Mouse (Mus musculus) spleen, adult 12 weeks (tissue): ENCODE measurements around the gene Nop9.

ENCODE experiments used
- DNase-seq: peaks from one replicate; pipeline ENCODE4 v3.0.0; 2022; ENCODE audit warnings: low spot score

The Nop9 gene

DNA sequence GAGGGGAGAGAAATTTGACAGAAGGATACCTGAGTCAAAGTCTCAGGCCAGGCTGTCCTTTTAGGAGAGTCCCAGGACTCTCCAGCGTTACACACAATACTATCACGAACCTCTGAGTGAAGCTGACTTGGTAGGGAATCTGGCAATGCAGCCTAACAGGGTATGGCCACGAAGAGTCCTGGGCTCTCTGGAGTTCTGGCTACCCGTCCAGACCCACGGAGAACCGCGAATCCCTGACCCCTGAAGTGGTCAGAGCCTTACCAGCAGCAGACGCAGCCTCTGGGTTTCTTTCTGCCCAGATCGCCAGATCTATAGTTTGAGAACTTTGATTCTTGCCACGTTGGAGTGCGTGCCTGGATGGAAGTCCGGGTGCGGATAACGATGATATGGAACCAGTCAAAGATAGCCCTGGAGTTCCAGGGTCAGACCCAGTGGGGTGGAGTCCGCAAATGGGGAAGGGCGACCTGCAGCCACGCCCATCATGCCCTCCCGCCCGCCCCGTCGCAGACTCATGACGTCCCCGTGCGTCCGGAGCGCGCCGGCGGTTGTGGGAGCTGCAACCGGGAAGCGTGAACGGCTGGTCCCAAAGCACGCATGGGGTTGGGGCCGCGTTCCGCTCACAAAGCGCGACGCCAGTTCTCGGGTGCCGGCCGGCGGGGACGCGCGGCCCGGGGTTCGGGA, at the start of gene Nop9, which contains the start of gene Dhrs1:
Gene Nop9 (plus strand): TSS at position 514 of the 681 bp plus-strand sequence.
Gene Dhrs1 (minus strand): TSS at position 511 of the 681 bp plus-strand sequence.
- DNase-seq: peak; percentile 75

DNA sequence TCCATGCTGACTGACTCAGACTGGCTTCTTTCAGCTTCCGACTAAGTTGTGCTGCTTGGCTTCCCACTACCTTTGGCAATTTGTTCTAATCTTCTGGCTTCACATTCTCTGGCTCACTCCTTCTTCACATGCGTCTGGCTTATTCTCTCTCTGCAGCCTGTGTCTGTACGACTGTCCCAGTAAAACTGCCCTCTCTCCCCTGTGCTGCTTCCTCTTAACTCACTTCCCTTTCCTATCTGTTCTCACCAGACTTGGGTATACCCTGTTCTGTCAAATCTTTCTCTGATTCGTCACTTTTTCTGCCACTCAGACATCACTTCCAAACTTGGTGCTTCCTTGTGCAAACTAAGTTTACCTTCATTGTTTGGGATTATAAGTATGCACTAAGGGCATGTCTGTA, 48.3 kb upstream of the Nop9 start:
- no peak for DNase-seq

DNA sequence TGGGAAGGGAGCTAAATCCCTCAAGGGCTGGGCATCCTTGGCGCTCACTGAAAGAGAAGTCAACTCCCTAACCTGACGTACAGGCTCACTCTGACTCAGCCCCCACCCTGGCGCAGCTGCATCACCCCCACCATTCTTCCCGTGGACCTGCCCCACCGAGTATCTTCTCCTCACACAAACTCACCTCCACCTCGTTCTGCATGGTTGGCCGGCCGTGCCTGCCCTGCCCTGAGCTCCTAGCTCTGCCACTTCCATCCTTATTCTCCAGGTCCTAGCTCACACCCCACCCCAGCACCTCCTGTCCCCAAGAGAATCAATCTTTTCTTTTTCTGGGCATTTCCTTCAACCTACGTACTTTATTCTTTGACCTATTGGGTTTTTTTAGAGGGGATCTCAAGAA, 44.4 kb upstream of the Nop9 start:
- no peak for DNase-seq

DNA sequence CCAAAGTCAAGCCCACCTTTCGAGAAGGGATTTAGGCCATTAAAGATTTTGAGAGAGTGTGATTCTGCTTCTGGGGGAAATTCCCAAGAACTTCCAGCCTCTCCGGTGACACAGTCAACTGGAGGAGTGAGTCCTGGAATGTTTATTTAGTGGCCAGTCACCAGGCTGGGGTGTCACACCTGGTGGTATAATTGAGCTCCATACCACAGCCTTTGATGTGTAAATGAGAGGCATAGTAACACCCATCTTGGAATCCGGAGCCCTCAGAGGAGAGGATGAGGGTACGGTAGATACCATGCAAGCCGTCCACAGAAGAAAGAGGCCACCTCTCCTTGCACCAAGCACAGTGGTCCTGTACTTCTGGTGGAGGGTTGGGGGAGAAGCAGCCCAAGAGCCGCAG, 42.7 kb upstream of the Nop9 start:
- DNase-seq: no peak

DNA sequence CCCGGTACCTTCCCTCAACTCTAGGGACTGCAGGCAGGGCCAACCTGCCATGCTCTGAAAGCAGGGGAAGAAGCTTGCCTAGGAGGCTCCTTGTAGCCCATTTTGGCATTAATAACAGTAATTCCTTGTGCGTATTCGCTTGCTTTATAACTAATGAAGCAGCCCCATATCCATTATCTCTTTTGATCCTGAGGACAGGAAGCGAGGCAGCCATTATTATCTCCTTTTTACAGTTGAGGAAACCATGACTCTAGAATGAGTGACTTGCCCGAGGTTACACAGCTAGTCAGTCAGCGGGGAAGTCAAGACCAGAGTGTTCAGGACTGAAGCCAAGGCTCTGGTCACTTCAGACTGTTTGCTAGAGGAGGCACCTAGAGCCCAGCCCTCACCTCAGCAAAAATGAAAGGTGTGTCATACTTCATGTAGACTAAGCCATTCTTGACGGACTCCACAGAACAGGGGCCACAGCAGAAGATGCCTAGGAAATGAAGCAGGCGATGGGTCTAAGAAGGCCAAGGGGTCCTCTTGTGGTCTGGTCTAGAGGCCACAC, 39.4 kb upstream of the Nop9 start:
- DNase-seq: no peak

DNA sequence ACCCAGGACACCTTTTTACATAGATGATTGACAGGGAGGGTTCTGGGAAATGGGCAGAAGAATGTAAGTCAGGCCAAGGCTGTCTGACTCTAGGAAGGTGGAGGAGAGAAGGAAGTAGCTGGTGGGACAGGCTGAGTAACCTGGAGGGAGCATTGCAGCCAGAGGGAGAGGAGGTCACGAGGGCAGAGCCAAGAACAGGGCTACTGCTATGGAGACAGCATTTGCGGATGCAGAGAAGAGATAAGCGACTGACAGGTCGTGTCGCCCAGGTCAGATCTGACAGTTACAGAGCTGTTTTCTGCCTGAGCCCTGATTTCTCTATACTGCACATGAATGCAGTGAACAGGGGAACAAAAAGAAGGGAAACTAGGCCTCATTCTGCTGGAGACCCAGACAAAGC, 38.1 kb upstream of the Nop9 start:
- DNase-seq: no peak

DNA sequence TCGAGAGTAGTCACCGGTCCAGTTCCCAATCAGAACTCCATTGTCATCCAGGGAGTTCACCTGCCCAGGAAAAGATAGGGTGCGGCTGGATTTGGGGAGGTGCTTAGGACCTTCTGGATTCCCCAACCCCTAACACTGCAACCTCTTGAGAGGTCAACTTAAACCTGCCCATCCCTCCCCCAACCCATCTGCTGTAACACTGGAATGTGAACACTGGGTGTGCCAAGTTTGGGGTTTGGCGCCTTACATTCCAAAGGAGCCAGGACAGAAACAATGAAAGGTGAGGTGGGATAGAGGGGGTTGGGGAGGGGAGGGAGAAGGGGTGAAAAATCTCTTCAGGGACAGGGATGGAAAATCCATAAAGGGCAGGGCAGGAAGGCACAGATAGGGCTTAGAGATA, 36.0 kb upstream of the Nop9 start:
- no peak for DNase-seq

DNA sequence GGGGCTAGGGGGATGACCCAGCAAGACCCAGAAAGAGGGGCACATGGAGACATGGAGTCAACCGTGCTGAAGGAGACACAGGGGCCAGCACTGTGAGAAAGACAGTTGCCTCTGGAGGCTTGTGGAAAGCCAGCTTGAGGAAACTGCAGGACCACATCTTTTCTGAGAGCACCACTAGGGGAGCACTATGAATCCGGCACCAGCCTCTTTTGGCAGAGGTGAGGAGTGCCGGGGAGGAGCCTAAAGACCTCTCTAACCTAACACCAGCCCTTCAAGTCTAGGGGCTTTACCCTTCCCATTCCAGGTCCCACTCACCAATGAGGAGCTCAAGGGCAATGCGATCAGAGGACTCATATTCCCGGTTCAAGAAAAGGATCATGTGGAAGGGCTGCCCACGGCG, 33.7 kb upstream of the Nop9 start:
- no peak for DNase-seq

DNA sequence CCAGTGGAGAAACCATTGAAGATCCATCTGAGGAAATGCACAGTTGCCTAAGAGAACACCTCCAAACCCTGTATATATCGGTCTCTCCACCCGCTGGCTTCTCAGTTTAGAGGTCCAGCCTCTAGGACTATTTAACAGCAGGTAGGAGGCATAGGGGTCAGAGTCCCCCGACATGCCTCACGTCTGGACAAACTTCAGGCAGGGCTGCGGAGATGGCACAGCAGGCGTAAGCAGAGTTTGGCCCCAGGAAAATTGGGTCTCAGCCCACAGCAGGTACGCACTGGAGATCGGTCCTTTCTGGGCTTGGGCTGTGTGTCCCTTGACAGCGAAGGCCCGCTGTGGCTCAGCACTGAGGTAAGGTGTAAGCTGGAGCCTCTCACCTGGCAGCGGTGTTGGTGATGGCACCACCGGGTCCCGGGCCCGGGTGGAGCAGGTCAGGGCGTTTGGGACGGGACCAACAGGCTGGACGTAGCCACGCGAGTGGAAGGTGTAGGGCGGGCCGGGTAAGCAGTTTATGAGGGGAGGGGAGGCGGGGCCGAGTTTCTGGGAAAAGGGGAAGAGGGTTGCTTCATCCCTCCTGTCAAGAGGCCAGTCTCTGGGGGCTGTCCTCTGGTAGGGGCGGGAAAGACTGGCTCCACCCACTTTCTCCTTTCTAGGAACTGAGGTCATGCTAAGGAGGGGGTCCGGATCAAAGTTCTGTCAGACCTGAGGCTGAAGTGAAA, 32.3 kb upstream of the Nop9 start:
- DNase-seq: no peak

DNA sequence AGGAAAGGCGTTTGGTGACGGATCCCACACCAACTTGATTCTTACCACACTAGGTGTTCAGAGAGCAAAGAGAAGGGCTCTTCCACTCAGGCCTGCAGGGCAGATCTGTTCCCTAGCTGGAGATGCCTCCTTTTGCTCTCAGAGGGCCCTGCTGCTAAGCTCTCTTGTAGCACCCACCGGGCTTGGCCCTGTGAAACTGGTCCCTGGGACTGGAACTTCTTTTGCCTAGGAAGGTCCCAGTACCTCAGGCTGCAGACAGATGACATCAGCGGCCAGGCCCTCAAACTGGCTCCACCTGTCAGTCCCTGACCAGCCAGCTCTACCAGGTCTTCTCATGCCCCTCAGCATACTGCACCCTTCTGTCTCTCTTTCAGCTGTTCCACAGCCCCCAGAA, 31.8 kb upstream of the Nop9 start, which contains the start of gene Tgm1:
Gene Tgm1 (minus strand): TSS at position 198 of the 394 bp plus-strand sequence.
- no peak for DNase-seq

DNA sequence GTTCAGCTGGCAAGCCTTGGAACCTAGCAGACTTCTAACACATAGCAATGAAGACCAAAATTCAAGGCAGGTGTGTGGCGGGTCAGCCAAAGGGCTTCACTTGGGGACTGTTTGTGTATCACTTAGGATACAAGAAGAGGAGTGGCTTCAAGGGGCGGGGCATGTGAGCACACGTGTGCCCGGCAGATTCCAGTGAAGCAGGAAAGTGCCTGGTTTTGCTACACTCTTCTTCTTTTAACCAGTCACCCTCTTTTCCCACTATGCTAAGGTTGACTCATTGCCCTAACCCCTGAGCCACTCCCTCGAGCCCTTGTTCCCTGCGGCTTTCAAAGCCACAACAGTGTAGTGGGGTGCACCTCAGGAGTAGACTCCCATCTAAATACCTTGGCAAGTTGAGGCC, 30.6 kb upstream of the Nop9 start:
- no peak for DNase-seq

DNA sequence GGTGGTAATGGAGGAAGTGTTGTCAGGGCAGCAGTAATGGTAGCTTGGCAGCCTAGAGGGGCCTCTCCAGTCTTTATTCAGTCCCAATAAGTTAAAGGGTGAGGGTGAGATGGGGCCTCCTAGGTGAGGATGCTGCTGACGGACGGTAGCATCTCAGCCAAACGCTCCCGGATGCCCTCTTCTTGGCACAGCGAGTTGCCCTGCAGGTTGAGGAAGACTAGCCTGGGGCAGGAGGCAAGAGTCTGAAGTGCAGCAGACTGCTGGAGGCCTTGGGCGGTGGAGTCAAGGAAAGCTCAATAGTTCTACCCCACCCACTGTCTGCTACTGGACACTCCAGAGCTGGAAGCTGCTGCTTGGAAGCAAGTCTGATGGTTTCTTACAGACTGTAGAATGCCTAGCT, 29.2 kb upstream of the Nop9 start:
- no peak for DNase-seq

DNA sequence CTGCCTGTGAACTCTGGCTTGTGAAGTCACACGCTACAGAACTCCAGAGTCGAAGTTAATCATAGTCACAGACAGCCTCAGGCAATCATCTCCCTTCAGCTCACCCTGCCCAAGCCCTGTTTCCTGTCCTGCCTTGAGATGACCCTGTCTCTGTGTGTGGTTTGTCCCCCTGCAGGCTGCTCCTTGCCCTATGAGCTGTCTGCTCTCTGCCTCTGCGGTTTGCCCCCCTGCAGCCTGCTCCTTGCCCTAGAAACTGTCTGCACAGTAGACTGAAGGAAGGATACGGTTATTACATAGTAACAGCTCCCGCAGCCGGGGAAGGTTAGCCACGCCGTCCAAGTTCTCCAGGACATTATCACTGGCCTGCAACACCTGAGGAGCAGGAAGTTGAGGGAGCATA, 28.6 kb upstream of the Nop9 start:
- no peak for DNase-seq

DNA sequence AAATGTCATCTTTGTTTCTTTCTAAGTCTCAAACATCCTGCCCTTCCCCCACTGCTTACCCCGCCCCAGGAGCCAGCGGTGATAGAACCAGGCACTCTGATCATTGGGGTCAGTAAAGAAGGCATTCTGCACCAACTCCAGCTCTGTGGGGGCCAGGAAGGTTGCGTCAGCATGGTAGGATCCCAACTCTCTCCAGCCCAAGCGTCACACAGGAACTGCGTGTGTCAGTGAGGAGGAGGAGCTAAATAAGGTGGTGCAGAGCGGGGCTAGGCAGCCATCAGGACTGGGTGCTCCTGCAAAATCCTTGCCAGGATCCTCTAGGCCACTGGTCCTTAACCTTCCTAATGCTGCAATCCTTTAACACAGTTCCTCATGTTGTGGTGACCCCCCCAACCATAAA, 25.8 kb upstream of the Nop9 start:
- no peak for DNase-seq

DNA sequence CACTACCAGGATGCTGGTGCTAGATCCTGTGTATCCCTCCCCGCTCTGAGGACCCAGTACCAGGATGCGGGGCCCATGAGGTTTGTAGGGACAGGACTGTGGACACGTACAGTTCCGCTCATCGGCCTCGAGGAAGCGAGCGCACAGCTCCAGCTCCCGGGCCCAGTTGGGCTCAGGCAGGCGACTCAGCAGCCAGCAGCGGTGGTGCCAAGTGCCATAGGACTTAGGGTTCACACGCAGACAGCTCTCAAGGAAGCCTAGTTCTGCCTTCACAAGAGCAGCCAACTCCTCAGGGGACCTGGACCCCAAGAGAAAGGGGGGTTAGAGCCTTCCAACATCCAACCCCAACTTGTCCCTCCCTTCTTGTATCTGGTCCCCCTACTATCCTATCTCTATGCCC, 24.8 kb upstream of the Nop9 start:
- DNase-seq: no peak

DNA sequence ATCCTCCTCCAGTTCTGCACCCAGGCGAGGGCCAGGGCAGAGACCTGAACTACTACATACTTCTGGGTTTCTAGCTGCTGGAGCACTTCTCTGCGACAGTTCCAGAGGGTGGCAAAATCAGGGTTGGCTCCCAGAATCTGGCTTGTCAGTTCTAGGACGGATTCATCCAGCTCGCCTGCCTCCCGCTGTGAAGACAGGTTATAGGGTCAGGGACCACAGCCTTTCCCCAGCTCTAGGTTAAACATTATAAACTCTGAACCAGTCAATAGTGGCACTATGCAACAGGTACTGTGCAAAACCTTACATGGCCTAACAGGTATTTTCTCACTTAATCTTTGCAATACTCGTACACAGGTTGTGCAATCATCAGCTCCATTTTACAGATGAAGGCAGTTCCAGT, 24.4 kb upstream of the Nop9 start:
- DNase-seq: no peak

DNA sequence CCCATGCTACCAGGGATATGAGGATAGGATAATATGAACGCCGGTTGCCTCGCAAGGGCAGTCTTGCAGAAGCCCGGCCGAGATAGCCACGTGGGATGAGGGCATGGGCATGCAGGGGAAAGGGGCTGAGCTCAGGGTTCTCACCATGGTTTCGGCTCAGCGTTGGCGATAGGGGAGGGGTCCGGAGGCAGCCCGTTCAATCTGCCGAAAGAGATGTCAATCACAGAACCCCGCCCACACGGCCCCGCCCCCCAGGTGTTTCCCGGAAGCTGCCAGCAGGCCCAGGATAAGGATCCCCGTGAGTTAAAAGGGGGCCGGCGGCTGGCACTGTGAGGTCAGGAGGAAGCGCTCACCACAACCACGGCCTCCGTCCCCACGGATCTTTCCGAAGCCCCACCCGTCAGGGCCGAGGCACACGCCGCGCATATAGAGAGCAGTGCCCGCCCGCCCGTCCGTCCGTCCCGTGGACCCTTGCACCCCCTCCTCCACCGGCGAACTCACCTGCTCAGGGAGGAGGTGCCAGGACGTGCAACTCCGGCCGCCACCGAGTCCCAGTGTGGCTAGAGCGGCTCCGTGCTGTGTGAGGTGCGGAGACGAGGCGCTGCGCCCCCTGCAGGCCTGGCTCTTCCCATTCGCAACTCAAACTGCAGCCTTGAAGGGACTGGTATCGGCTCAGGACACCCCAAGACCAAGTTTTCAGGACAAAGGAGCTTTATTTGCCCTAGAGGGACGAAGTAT, 23.6 kb upstream of the Nop9 start, which contains the start of gene Rabggta:
Gene Rabggta (minus strand): TSS at position 564 of the 738 bp plus-strand sequence.
- DNase-seq: peak; percentile 91

DNA sequence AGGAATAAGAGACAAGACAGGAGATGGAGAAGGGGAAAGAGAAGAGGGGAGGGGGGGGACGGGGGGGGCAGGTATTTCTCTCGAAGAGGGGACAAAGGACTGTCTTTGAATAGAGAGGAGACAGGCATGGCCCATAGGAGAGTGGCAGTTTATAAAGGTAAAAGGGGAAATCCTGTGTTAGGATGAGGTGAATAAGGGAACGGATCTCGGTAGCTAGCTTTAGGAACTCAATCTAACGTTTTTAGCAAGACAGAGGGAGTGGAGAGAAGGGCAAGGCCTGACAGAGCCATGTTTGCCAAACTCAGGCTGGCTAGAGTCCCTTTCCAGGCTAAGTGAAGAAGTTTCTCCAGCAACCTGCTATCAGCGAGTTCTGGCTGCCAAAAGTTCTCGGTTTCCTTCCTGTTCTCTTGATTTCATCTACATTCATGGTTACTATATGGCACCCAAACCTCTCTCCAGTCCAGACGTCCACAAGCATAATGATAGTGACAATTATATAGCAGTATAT, 23.0 kb upstream of the Nop9 start:
- no peak for DNase-seq

DNA sequence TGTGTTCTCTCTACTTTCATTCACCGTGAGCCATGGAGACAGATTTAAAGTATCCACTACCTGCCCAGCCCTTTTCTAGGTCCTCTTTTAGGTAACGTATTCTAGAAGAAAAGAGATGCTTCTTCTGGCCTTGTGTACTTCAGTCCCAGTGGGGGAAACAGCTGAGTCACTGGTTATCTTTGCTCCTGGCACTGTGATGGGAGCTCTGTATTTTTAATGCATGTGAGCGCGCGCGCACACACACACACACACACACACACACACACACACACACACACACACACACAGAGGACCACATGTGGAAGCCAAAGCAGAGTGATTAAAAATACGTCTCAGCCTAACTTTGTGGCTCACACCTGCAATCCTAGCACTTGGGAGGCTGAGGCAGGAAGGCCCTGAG, 22.1 kb upstream of the Nop9 start:
- DNase-seq: no peak

DNA sequence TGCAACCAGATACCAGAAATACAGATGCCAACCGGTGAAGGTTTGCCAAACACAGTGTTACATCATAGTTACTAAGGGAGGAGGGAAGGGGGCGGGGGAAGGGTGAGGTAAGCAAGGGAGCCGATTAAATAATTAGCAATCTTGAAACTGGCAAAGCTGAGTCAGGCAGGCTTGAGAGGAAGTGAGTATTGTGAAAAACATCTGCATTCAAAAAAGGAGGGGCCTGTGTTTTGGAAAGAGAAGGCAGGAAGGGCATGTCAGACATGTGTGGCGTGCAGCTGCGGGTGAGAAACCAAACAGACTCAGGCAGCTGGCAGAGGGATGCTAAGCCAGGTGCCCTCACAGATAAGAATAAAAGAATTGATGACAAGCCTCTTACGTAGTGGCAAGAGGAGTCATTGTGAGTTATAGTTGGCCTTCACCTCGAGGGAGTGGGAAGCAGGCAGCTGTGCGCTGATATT, 21.1 kb upstream of the Nop9 start:
- DNase-seq: peak; percentile 36

DNA sequence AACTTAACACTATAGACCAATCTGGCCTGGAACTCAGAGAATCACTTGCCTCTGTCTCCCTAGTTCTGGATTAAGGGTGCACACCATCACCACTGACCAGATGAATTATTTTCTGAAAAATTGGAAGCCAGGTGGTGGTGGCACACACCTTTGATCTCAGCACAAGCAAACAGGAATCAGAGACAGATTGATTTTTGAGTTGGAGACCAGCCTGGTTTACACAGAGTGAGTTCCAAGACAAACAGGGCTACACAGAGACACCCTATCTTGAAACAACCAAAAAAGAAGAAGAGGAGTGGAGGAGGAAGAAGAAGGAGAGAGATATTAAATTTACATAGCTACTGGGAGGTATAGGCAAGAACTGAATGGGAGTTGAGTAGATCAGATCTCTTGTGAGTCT, 19.2 kb upstream of the Nop9 start:
- DNase-seq: no peak
